Mouse (Mus musculus): ENCODE results near the gene Actl10.

GRCm38 (mm10) chr2:154521449-154521848 lies 30.1 kb upstream of the Actl10 start:
- TF ChIP-seq CTCF (IDR thresholded peaks at IDR 0.05): no peak
- TF ChIP-seq EP300 (IDR thresholded peaks at IDR 0.05): no peak
